Mouse (Mus musculus) induced T-regulatory cell, adult 2 months (primary cell): ENCODE measurements at regions not wholly inside any gene's neighbourhood (a gene's known extent, or its start where the extent isn't known, plus 50 kb on each side); places are given as distances from the start of the nearest gene placed in this dataset.

Source experiments
- DNase-seq: peaks from one replicate; pipeline ENCODE4 v3.0.0-alpha.2; 2012; ENCODE audit warnings: low read depth

- DNase-seq, result no peak
Observed at GRCm38 (mm10) chr13:110784822-110785221, 390.0 kb downstream of the Plk2 start.

GRCm38 (mm10) chr13:110798313-110798712 lies 403.5 kb downstream of the Plk2 start:
- no peak for DNase-seq

DNA sequence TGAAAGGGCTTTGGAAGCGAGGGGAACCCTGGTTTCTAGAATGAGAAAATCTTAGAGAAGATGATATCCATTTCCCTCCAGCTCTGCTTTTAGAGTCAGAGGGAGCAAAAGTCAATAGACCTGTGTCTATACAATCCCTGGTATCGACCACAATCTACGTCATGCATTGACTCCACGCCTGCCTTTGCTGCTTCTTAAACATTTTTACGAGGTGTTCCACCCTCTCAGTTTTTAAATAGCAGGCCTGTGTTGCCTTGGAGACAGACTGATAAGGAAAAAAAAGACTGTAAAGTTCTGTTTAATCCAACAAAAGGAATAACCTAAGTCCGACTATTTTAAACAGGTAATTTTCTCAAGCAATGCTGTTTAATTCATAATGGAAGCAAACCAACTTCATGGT lies 408.0 kb downstream of the Plk2 start:
- DNase-seq, result no peak

DNA sequence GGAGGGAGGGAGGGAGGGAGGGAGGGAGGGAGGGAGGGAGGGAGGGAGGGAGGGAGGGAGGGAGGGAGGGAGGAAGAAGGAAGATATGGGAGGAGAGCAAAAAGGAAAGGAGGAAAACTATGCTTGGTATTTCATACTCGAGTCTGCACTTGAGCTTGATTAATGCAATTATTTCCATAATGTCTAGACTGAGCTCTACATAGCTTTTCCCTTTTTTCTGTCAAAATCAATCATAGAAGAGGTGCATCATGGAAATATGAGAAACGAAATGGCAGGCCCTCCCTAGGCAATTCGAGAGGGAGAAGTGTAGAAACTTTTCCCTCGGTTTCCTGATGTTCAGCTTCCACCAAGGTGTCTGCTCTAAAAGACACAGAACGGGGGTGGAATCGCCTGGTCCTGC lies 417.6 kb downstream of the Plk2 start:
- DNase-seq, result no peak

DNA sequence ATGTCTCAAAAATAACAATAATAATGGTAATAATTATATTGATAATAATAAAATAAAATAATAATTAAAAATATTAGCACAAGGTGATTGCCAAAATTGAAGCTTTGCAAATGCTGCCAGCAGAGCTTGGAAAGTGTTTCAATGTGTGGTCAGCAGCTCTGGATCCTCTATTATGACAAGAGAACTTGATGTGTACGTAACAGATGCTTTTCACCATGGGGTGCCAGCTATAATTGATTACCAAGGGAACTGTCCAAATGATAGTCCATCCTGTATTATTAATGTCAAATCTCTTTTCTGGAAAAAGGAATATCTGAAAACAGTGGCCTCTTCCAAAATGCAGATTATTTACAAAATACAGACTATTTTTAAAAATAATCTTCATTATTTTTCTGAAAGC lies 419.2 kb downstream of the Plk2 start:
- no peak for DNase-seq

DNA sequence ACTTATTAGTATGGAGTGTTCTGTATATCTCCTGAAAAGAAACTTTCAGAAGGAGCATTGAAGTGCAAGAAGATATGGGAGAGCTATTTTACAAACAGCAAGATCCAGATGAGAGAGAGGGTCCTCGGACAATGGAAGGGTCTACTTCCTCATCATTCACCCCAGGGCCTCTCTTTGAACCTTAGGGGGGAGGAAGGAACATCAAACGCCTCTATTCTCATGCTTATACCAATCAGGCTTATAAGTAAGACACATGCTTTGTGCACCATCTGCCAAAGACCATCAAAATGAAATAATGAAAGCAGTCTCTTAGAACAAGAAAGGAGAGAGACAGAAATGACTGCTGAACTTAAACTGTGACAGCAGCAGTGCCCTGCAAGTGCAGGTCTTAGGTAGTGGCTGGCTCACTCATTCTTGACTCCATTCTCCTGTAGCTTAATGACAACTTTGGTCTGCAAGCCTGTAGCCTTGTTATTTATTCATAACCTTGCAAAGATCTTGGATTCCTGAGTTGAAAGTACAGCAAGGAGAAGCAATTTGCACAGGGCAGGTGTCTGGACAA lies 424.5 kb downstream of the Plk2 start:
- no peak for DNase-seq

DNA sequence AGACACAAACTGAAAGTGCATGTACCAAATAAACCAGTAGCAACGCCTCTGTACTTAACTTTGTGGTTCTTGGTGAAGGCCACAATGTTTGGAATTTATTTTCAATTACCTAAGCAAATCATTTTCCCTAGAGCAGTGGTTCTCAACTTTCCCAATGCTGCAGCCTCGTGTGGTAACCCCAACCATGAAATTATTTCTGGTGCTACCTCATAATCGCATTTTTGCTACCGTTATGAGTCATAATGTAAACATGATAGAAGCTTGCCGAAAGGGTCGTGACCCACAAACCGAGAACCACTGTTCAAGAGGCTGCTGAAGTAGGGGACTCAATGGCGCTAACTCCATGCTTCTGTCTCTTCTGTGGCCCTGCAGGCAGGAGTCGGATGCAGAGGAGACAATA lies 429.9 kb upstream of the Actbl2 start:
- DNase-seq, result no peak

- no peak for DNase-seq
Observed at GRCm38 (mm10) chr13:110832442-110832841, 422.4 kb upstream of the Actbl2 start.

DNA sequence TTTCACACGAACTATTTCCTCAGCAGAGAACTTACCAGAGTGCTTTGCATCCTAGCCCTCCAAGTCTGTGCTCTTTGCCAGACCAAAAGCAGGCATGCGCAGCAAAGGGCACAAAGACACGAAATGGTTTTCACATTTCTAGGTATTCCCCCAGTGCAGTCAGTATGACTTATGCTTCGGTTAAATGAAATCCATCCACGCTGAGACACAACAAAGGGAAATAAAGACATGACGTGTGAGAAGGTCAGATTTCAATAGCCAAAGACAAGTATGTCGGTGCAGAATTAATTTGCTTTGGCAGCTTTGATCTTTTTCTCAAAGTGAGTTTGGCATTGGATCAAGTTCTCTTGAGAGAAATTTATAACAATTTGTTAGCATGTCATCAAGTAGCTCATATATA lies 417.9 kb upstream of the Actbl2 start:
- DNase-seq, result no peak

- no peak for DNase-seq
Observed at GRCm38 (mm10) chr13:110841949-110842348, 412.9 kb upstream of the Actbl2 start.

- no peak for DNase-seq
Observed at GRCm38 (mm10) chr13:110845695-110846094, 409.1 kb upstream of the Actbl2 start.

GRCm38 (mm10) chr13:110852996-110853727 lies 401.7 kb upstream of the Actbl2 start:
- no peak for DNase-seq

DNA sequence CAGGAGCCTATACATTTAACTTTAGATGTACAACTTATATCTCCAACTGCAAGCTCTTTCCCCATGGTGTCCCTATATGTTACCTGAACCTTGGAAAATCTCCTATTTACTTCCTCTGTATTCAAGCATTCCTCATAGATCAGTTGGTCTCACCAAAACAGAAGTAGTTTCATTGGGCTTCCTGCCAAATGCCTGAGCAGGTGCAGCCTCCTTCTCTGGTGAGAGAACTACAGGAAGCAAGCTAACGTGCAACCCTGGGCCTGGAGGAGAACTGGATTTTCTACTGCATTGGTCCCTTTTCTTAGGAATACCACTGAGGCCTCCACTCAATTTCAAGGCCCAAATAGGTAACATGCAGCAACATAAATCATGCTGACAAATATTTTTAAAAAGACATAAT lies 400.6 kb upstream of the Actbl2 start:
- DNase-seq, result no peak

DNA sequence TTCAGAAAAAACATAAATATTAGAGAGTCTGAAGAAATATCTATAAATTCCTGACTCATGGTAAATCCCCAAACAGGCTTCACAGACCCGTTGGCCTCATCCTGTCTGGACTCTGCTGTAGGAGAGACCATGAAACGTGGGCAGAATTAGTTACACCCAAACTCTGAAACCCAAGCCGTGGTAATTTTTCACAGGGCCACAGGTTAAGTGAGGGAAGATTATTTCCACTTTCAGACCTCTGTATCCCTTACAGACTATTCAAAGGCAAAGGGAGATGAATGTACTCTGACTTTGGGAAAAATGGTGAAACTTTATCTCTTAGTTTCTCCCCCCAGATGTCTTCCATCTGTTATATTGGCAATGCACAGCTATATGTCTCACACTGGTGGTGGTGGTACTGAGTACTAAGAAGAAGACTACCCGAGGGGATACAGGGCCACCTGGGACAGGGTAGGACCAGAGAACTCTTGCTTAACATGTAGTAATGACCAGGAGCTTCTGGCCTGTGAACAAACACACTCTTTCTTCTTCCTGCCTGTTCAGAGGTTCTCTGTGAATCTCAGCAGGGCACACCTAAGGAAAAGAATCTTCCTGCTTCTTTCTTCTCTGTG lies 388.8 kb upstream of the Actbl2 start:
- DNase-seq, result no peak

DNA sequence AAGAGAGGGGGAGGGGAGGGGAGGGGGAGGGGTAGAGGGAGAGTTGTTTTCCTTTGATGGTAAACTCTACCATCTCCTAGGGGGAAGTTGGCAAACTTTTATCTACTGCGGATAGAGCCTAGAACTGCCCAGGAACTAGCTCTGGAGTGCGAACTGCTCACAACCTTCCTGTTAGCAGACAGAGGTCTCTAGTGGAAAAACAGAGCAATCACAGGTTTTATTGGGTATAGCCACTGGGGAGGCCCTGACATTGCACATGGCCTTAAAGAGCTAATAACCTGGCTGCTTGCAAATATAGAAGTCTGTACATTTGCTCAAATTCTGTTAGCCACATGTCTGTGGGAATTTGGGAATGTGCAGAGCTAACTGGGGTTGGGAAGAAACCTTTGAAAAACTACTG lies 388.1 kb upstream of the Actbl2 start:
- no peak for DNase-seq

DNA sequence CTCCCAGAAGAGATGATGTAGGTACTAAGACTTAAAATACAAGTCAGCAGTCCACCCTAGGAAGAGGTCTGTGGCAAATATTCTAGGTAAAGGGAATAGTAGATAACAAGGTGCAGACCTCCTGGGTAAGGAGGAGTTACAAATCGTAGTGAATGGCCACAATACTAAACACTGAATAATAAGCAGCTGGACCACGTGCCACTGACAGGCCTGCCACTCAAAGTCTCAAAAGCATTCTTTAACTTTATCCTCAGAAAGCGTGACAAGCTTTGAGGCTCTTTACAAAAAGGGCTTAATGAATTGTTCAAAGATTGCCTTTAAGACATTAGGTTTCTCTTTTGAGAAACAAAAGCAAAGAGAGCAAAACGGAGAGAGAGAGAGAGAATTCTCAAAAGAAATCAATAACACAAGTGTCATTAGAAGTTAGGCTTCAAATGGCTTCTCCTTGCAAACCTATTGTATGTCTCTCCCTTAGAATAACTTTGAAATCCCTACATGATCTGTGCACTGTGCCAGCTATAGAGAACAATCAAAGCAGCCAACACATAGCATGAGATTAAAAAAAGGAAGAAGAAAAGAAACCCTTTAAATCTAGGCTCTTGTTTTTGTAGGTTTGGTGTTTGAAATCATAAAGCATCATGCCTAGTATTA lies 383.6 kb upstream of the Actbl2 start:
- DNase-seq, result no peak

DNA sequence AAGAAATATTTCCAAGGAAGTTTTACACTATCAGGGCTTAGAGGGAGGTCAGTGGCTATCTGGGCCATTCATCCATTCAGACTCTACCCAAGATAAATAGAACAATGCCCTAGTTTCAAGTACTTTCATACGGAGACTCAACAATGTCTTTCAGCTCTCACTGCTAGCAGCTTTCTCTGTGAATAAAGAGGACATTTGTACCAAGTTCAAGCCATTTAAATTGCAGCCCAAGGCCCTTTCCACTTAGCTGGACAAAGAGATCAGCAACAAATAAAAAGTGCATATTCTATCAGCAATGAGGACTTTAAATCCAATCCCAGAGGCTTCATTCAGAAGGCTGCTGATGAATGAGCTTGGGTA lies 383.1 kb upstream of the Actbl2 start:
- no peak for DNase-seq

GRCm38 (mm10) chr13:110881573-110881972 lies 373.2 kb upstream of the Actbl2 start:
- no peak for DNase-seq

DNA sequence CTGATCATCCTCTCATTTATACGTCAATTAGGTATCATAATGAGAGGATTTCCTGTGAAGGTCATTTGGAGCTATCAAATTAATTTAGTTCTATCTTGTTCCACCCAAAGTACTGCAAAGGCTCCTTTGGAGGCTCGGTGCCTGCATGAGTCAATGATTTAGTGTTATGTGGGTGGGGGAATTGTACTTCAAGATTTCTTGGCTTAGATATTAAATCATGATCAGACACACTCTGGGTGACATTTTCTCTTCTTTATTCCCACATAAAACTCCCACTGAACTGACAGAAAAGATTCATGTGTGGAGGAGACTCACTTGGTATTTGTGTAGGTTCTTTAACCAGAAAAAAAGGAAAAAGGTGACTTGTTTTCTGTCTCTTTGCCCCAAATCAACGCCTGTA lies 372.6 kb upstream of the Actbl2 start:
- DNase-seq, result no peak

DNA sequence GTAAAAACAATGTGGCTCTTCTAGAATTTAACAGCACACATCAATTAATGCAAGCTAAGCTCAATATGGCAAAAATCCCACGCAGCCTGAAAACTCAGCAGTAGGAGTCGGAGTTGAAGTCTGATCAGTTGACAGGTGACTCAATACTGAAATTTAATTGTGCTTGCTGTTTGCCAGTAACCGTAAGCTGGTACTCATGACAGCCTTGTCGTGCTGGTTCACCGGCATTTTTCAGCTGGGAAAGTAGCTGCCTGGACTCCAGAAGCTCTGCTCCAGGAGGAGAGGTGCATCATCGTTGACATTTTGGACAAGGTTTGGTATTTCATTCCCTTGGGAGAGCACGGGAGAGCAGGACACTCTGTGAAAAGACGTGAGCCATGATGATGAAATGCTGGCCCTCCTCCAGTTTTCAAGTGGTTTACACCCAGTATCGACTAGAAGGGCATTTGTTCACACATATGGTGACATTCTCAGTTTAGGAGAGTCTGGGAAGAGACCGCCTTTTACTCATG lies 372.1 kb upstream of the Actbl2 start:
- no peak for DNase-seq

- DNase-seq, result no peak
Observed at GRCm38 (mm10) chr13:110893909-110894308, 360.9 kb upstream of the Actbl2 start.

DNA sequence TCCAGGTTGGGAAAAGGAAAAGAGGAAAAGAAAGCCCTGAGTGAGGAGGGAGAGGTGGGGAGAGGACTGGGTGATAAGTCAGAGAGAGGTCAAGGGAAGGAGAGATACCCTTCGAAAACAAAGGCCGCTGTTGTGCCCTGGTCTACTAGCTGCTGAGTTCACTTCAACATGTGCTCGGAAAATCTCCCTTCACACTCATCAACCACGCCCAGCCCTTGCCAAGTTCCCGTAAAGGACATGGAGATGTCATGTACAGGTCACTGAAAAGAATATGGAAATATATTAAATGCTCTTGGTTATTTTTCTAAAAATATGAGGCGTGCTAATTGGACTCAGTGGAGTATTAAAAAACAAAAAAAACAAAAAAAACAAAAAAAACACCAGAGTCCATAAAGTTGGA lies 359.5 kb upstream of the Actbl2 start:
- no peak for DNase-seq

DNA sequence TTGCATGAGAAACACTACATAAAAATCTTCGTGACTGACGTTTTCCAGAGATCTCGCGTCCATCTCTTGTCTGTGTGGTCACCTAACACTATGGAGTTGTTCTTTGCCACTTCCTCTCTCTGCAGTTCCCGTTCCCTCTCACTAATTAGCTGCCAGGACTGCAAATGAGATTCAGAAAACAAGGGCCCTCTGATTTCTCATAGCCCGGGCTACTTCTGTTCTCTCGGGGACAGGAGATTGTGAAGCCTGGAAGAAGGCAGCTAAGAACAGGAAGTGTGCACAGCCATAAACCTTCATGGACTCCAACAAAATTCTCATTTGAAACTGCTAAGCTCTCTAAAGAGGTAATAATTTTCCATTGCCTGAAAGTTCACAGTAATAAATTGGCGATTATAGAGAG lies 358.9 kb upstream of the Actbl2 start:
- DNase-seq, result no peak
